Mouse (Mus musculus): Measurements from ENCODE around the gene Fezf1. TPM values are rescaled to one million over a fixed set of nuclear protein-coding genes. Genes with fewer than 3 reads are reported as not detected.

The Fezf1 gene
- total and polyA plus RNA-seq, 3 experiments: not detected

DNA sequence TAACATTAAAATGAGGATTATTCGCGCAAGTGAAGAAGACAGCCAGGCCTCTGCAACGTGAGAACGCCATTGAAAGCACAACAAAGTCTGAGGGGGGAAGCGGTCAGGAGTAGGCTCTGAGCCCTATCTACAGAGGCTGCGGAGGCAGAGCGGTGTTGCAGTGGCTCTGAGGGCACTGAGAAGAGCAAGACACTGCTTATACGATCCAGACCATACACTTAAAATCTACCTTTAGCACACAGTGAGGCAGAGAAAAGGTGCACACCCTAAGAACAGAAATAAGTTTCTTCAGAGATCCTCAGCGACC, 33.3 kb upstream of the Fezf1 start:
- in situ Hi-C loops (cut with MboI; ENCODE audit: low pct_ligation_motif_present, low pct_unique_long_range_greater_than_20kb, low sequenced_read_pairs) (no loop called here), dilution Hi-C loops (cut with MboI; ENCODE audit: extremely low pct_ligation_motif_present, extremely low pct_unique_long_range_greater_than_20kb, low sequenced_read_pairs) (no loop called here)
- Histone ChIP-seq H3K4me1 (ENCODE audit: control insufficient read depth in 1 of 2, insufficient read depth in 2 of 2) (no peaks in the 10 kb centered on the region), H3K36me3 (replicated peaks in 1 of 2; ENCODE audit: control insufficient read depth in 1 of 2, insufficient read depth in 1 of 2, low read length in 1 of 2) (no peaks in the 10 kb centered on the region), H3K79me2 (replicated peaks; ENCODE audit: control insufficient read depth, extremely low read depth, insufficient read depth, poor library complexity, severe bottlenecking) (no peaks in the 10 kb centered on the region), H3K27ac (ENCODE audit: insufficient read depth, low read depth) (no peak overlapping the region), H3K27me3 (replicated peaks) (no peaks in the 10 kb centered on the region), H3K9ac (ENCODE audit: insufficient read depth, low read depth) (no peak overlapping the region), H3K9me3 (replicated peaks; ENCODE audit: low read length) (no peaks in the 10 kb centered on the region), H3K4me3 (replicated peaks in 1 of 3; ENCODE audit: low read depth in 2 of 3, low read length in 2 of 3, poor library complexity in 1 of 3) (no peak overlapping the region), H3K4me2 (ENCODE audit: insufficient read depth, low read depth, poor library complexity, severe bottlenecking) (no peak overlapping the region)
- DNase-seq (ENCODE audit: extremely low read depth): no peak
- no peak for TF ChIP-seq CTCF (conservative IDR thresholded peaks at IDR 0.05 in 1 of 2, IDR thresholded peaks at IDR 0.05 in 1 of 2; ENCODE audit: low read depth in 2 of 2, low read length in 2 of 2)
- no peak for TF ChIP-seq SMC3 (IDR thresholded peaks at IDR 0.05; ENCODE audit: low read depth, low read length)
- TF ChIP-seq BHLHE40 (IDR thresholded peaks at IDR 0.05; ENCODE audit: low read depth, low read length): no peak
- no peak for TF ChIP-seq ETS1 (conservative IDR thresholded peaks at IDR 0.05; ENCODE audit: low read depth, low read length)
- no peak for TF ChIP-seq JUND (conservative IDR thresholded peaks at IDR 0.05; ENCODE audit: low read depth, low read length)
- TF ChIP-seq USF1 (IDR thresholded peaks at IDR 0.05; ENCODE audit: low read depth, low read length): no peak
- TF ChIP-seq MAZ (IDR thresholded peaks at IDR 0.05; ENCODE audit: low read depth, low read length): no peak
- TF ChIP-seq TCF12 (IDR thresholded peaks at IDR 0.05; ENCODE audit: low read depth, low read length): no peak
- no peak for TF ChIP-seq CHD2 (IDR thresholded peaks at IDR 0.05; ENCODE audit: low read length)
- no peak for TF ChIP-seq JUN (IDR thresholded peaks at IDR 0.05; ENCODE audit: insufficient read depth, low read depth, low read length)
- no peak for TF ChIP-seq MYC (IDR thresholded peaks at IDR 0.05; ENCODE audit: low read depth, low read length)
- no peak for TF ChIP-seq ELF1 (IDR thresholded peaks at IDR 0.05; ENCODE audit: low read depth, low read length)
- TF ChIP-seq TBP (conservative IDR thresholded peaks at IDR 0.05; ENCODE audit: low read depth, low read length): no peak
- no peak for TF ChIP-seq NRF1 (IDR thresholded peaks at IDR 0.05; ENCODE audit: low read depth, low read length)

- in situ Hi-C loops (cut with MboI; ENCODE audit: low pct_ligation_motif_present, low pct_unique_long_range_greater_than_20kb, low sequenced_read_pairs) (no loop called here), dilution Hi-C loops (cut with MboI; ENCODE audit: extremely low pct_ligation_motif_present, extremely low pct_unique_long_range_greater_than_20kb, low sequenced_read_pairs) (no loop called here)
- Histone ChIP-seq H3K9me3 (replicated peaks; ENCODE audit: low read length) (no peaks in the 10 kb centered on the region), H3K79me2 (replicated peaks; ENCODE audit: control insufficient read depth, extremely low read depth, insufficient read depth, poor library complexity, severe bottlenecking) (no peaks in the 10 kb centered on the region), H3K27me3 (replicated peaks) (no peaks in the 10 kb centered on the region), H3K4me3 (replicated peaks in 1 of 3; ENCODE audit: low read depth in 2 of 3, low read length in 2 of 3, poor library complexity in 1 of 3) (no peak overlapping the region), H3K4me1 (ENCODE audit: control insufficient read depth in 1 of 2, insufficient read depth in 2 of 2) (no peaks in the 10 kb centered on the region), H3K27ac (ENCODE audit: insufficient read depth, low read depth) (no peak overlapping the region), H3K36me3 (replicated peaks in 1 of 2; ENCODE audit: control insufficient read depth in 1 of 2, insufficient read depth in 1 of 2, low read length in 1 of 2) (no peaks in the 10 kb centered on the region), H3K9ac (ENCODE audit: insufficient read depth, low read depth) (no peak overlapping the region), H3K4me2 (ENCODE audit: insufficient read depth, low read depth, poor library complexity, severe bottlenecking) (no peak overlapping the region)
- TF ChIP-seq HCFC1 (IDR thresholded peaks at IDR 0.05; ENCODE audit: low read depth, low read length): no peak
- TF ChIP-seq SMC3 (IDR thresholded peaks at IDR 0.05; ENCODE audit: low read depth, low read length): no peak
- no peak for DNase-seq (ENCODE audit: extremely low read depth)
Observed at GRCm38 (mm10) chr6:23280811-23281513, 32.8 kb upstream of the Fezf1 start.
